Mouse (Mus musculus) heart, postnatal 0 days (tissue): Measurements from ENCODE around the gene Ramp2.

Experiments used
- CTCF ChIP-seq: IDR thresholded peaks from 2 replicates; pipeline ENCODE4 v1.5.1; 2016; ENCODE audit warnings: antibody characterized with exemption, control low read depth, low read depth
- EP300 ChIP-seq: IDR thresholded peaks from 2 replicates; pipeline ENCODE4 v1.6.1; 2016; ENCODE audit warnings: antibody characterized with exemption, low read depth

- TF ChIP-seq CTCF (no peak), EP300 (no peak)
These were observed 15.3 kb upstream of the Ramp2 start for GRCm38 (mm10) chr11:101230526-101230925.
